8 mouse cellular contexts compared by ENCODE assay signal in genomic region chr16:63863181-63863580, GRCm38 (mm10). TPM values are rescaled to one million over a fixed set of nuclear protein-coding genes. Genes with fewer than 3 reads are reported as not detected.
DNase-seq lines count a peak whose midpoint lies in the region; ATAC-seq and TF ChIP-seq lines count a peak whose summit lies in the region.

No protein-coding gene starts in this region.

- WGBS in lung, postnatal 0 days = under 1% methylated on average over 12 of the region's 12 CpGs
- WGBS in embryonic facial prominence, embryonic 11.5 days = 1% methylated on average over 12 of the region's 12 CpGs
- 2% methylated on average over 12 of the region's 12 CpGs for WGBS in hindbrain, postnatal 0 days
- WGBS in midbrain, embryonic 14.5 days = under 1% methylated on average over 12 of the region's 12 CpGs

- no peak for DNase-seq in lung, postnatal 0 days (ENCODE audit: low spot score)
- DNase-seq in lung, adult 18-20 months = no peak
- peak; percentile 48 for DNase-seq in embryonic facial prominence, embryonic 11.5 days (ENCODE audit: low spot score)
- DNase-seq in hindbrain, postnatal 0 days (ENCODE audit: low spot score) = peak; percentile 69
- peak; percentile 75 for DNase-seq in midbrain, embryonic 14.5 days
- no peak for DNase-seq in adrenal gland, adult 8-10 months
- no peak for DNase-seq in adrenal gland, postnatal 10 days
- no peak for DNase-seq in heart, postnatal 14 days

- no peaks in the 10 kb centered on the region for H3K27me3 ChIP-seq in lung, postnatal 0 days (replicated peaks; ENCODE audit: insufficient read depth, low read length)
- no peaks in the 10 kb centered on the region for H3K27me3 ChIP-seq in embryonic facial prominence, embryonic 11.5 days (ENCODE audit: control insufficient read depth, insufficient read depth, low read length)
- no peaks in the 10 kb centered on the region for H3K27me3 ChIP-seq in hindbrain, postnatal 0 days (ENCODE audit: insufficient read depth, low read length)
- peaks cover 34% of the 10 kb centered on the region for H3K27me3 ChIP-seq in midbrain, embryonic 14.5 days (ENCODE audit: control insufficient read depth, insufficient read depth, low read length)

- TF ChIP-seq EP300 in lung, postnatal 0 days (IDR thresholded peaks at IDR 0.05) = no peak

- TF ChIP-seq CTCF in lung, postnatal 0 days (IDR thresholded peaks at IDR 0.05) = no peak
- no peak for TF ChIP-seq CTCF in hindbrain, postnatal 0 days (IDR thresholded peaks at IDR 0.05; ENCODE audit: low read depth)

- no peak overlapping the region for H3K27ac ChIP-seq in lung, postnatal 0 days (ENCODE audit: low read length)
- H3K27ac ChIP-seq in embryonic facial prominence, embryonic 11.5 days (replicated peaks; ENCODE audit: low read depth, low read length) = no peak overlapping the region
- no peak overlapping the region for H3K27ac ChIP-seq in hindbrain, postnatal 0 days
- H3K27ac ChIP-seq in midbrain, embryonic 14.5 days (replicated peaks; ENCODE audit: low read depth, low read length) = peak overlapping the region; percentile 63

- peak overlapping the region; percentile 55 for H3K4me3 ChIP-seq in lung, postnatal 0 days (ENCODE audit: low read depth, low read length)
- peak overlapping the region; percentile 64 for H3K4me3 ChIP-seq in embryonic facial prominence, embryonic 11.5 days (ENCODE audit: low read depth, low read length)
- peak overlapping the region; percentile 56 for H3K4me3 ChIP-seq in hindbrain, postnatal 0 days (ENCODE audit: low read length)
- peak overlapping the region; percentile 63 for H3K4me3 ChIP-seq in midbrain, embryonic 14.5 days (replicated peaks; ENCODE audit: low read depth, low read length)

- 0 out of 2 replicates have a peak overlapping the region, but pooled peaks have one; percentile 24 for H3K9ac ChIP-seq in lung, postnatal 0 days (replicated peaks; ENCODE audit: low read depth)
- H3K9ac ChIP-seq in embryonic facial prominence, embryonic 11.5 days (replicated peaks; ENCODE audit: low read length) = peak overlapping the region; percentile 33; the same call in 1 of the 2 replicates
- H3K9ac ChIP-seq in hindbrain, postnatal 0 days (replicated peaks; ENCODE audit: low read length) = peak overlapping the region; percentile 53
- H3K9ac ChIP-seq in midbrain, embryonic 14.5 days (replicated peaks; ENCODE audit: low read length) = peak overlapping the region; percentile 62; the same call in 1 of the 2 replicates

- H3K36me3 ChIP-seq in lung, postnatal 0 days (ENCODE audit: insufficient read depth, low read length) = no peaks in the 10 kb centered on the region
- H3K36me3 ChIP-seq in embryonic facial prominence, embryonic 11.5 days (replicated peaks; ENCODE audit: control insufficient read depth, insufficient read depth, low read depth, low read length) = no peaks in the 10 kb centered on the region
- no peaks in the 10 kb centered on the region for H3K36me3 ChIP-seq in hindbrain, postnatal 0 days (ENCODE audit: insufficient read depth, low read length)
- H3K36me3 ChIP-seq in midbrain, embryonic 14.5 days (ENCODE audit: control insufficient read depth, insufficient read depth, low read length) = no peaks in the 10 kb centered on the region

- intact Hi-C loops in heart, postnatal 14 days (cut with DNase I) = loop anchor here (10.0 kb wide), 1 partner anchor 918 kb away; no protein-coding TSS in a partner anchor

- no peaks in the 10 kb centered on the region; the same call in 1 of the 2 replicates for H3K4me1 ChIP-seq in lung, postnatal 0 days (ENCODE audit: insufficient read depth, low read depth, low read length)
- no peaks in the 10 kb centered on the region for H3K4me1 ChIP-seq in embryonic facial prominence, embryonic 11.5 days (ENCODE audit: control insufficient read depth, insufficient read depth, low read length)
- no peaks in the 10 kb centered on the region for H3K4me1 ChIP-seq in hindbrain, postnatal 0 days (ENCODE audit: insufficient read depth, low read length)
- H3K4me1 ChIP-seq in midbrain, embryonic 14.5 days (ENCODE audit: control insufficient read depth, insufficient read depth, low read length) = no peaks in the 10 kb centered on the region

- ATAC-seq in lung, postnatal 0 days = no peak
- peak; percentile 74; the same call in 1 of the 2 replicates for ATAC-seq in embryonic facial prominence, embryonic 11.5 days (replicated peaks; ENCODE audit: insufficient number of reproducible peaks, low FRiP score, low TSS enrichment, low read depth)
- peak; percentile 58; the same call in 1 of the 2 replicates for ATAC-seq in hindbrain, postnatal 0 days
- peak; percentile 53; the same call in 1 of the 2 replicates for ATAC-seq in midbrain, embryonic 14.5 days (ENCODE audit: low FRiP score, low TSS enrichment)

- no peaks in the 10 kb centered on the region for H3K9me3 ChIP-seq in lung, postnatal 0 days (ENCODE audit: low read length)
- H3K9me3 ChIP-seq in embryonic facial prominence, embryonic 11.5 days (replicated peaks; ENCODE audit: control insufficient read depth, low read length) = no peaks in the 10 kb centered on the region
- H3K9me3 ChIP-seq in hindbrain, postnatal 0 days (ENCODE audit: low read length) = no peaks in the 10 kb centered on the region
- no peaks in the 10 kb centered on the region for H3K9me3 ChIP-seq in midbrain, embryonic 14.5 days (ENCODE audit: control insufficient read depth, low read length)

- peak overlapping the region; percentile 73 for H3K4me2 ChIP-seq in lung, postnatal 0 days (replicated peaks; ENCODE audit: low read depth, low read length)
- H3K4me2 ChIP-seq in embryonic facial prominence, embryonic 11.5 days (ENCODE audit: low read depth, low read length) = peak overlapping the region; percentile 88
- peak overlapping the region; percentile 74 for H3K4me2 ChIP-seq in hindbrain, postnatal 0 days (ENCODE audit: low read depth, low read length)
- peak overlapping the region; percentile 84 for H3K4me2 ChIP-seq in midbrain, embryonic 14.5 days (ENCODE audit: low read length)

RNA-seq across cellular contexts. Expression of gene Epha3, which starts 0.8 kb away (rescaled TPM):
- 14.0 and 16.3 TPM in 2 replicates for polyA plus RNA-seq in lung, postnatal 0 days (2015; fragmentation: Nextera tagmentation; extraction: Ambion mirVana)
- 45.9 and 51.5 TPM in 2 replicates for polyA plus RNA-seq in embryonic facial prominence, embryonic 11.5 days (2014; fragmentation: Nextera tagmentation; extraction: Ambion mirVana)
- total RNA-seq in hindbrain, postnatal 0 days (2014; rRNA removed) = 22.8 and 23.3 TPM in 2 replicates
- 10.3 and 11.3 TPM in 2 replicates for polyA plus RNA-seq in hindbrain, postnatal 0 days (2015; fragmentation: Nextera tagmentation; extraction: Ambion mirVana)
- polyA plus RNA-seq in midbrain, embryonic 14.5 days (2014; fragmentation: Nextera tagmentation; extraction: Ambion mirVana) = 14.3 and 20.9 TPM in 2 replicates
- 1 to 10 TPM in 2 of 4 experiments, under 1 TPM in 2; 0.63 to 3.1 (median 1.00) TPM for total RNA-seq in adrenal gland, adult 8-10 months (2022)
- 1 to 10 TPM; 5.0 to 5.2 TPM for total RNA-seq in adrenal gland, postnatal 10 days (2021)
- total RNA-seq in heart, postnatal 14 days (2021) = 1 to 10 TPM in 1 of 2 experiments, under 1 TPM in 1; 0.96 to 1.1 TPM

Comparison
In these comparisons a context has a peak if more than half of its experiments do, and no peak if none do; other contexts are left out.
1. DNase-seq: peak in embryonic facial prominence, embryonic 11.5 days (single experiment), hindbrain, postnatal 0 days (single experiment) and midbrain, embryonic 14.5 days (single experiment); none in lung, postnatal 0 days (single experiment), lung, adult 18-20 months (0 of 2), adrenal gland, adult 8-10 months (single experiment), adrenal gland, postnatal 10 days (single experiment) and heart, postnatal 14 days (0 of 2).
2. Peak in every context shown above with its lines, with median percentiles within 50 percentile points of each other: H3K4me2 ChIP-seq, H3K4me3 ChIP-seq and H3K9ac ChIP-seq.